Mouse (Mus musculus): ENCODE measurements at regions not wholly inside any gene's neighbourhood (a gene's known extent, or its start where the extent isn't known, plus 50 kb on each side); places are given as distances from the start of the nearest gene placed in this dataset.

- 35% methylated on average over 2 of the region's 2 CpGs for WGBS
- H3K36me3 ChIP-seq (ENCODE audit: control insufficient read depth, insufficient read depth, low read length): no peaks in the 10 kb centered on the region
- H3K4me1 ChIP-seq (ENCODE audit: control insufficient read depth, insufficient read depth, low read length): peaks cover 24% of the 10 kb centered on the region
- no peak overlapping the region for H3K9ac ChIP-seq (ENCODE audit: low read depth, low read length)
- H3K4me3 ChIP-seq (ENCODE audit: low read depth, low read length): no peak overlapping the region
- no peak overlapping the region for H3K27ac ChIP-seq (replicated peaks; ENCODE audit: low read depth, low read length)
- DNase-seq (ENCODE audit: low spot score) (no peak), ATAC-seq (ENCODE audit: low read depth) (no peak)
- H3K27me3 ChIP-seq (replicated peaks; ENCODE audit: control insufficient read depth, insufficient read depth, low read length): peaks cover 6% of the 10 kb centered on the region; the same call in 1 of the 2 replicates
- no peaks in the 10 kb centered on the region for H3K9me3 ChIP-seq (ENCODE audit: control insufficient read depth, low read length)
- no peak overlapping the region for H3K4me2 ChIP-seq (ENCODE audit: low read depth, low read length)
Observed at GRCm38 (mm10) chr6:100135177-100135576, 152.1 kb downstream of the Rybp start.

- DNase-seq (ENCODE audit: low spot score) (no peak), ATAC-seq (ENCODE audit: low read depth) (no peak)
- H3K9me3 ChIP-seq (ENCODE audit: control insufficient read depth, low read length): no peaks in the 10 kb centered on the region
- peaks cover 19% of the 10 kb centered on the region for H3K4me1 ChIP-seq (ENCODE audit: control insufficient read depth, insufficient read depth, low read length)
- H3K27me3 ChIP-seq (replicated peaks; ENCODE audit: control insufficient read depth, insufficient read depth, low read length): peaks cover 6% of the 10 kb centered on the region; the same call in 1 of the 2 replicates
- no peaks in the 10 kb centered on the region for H3K36me3 ChIP-seq (ENCODE audit: control insufficient read depth, insufficient read depth, low read length)
- WGBS: 69% methylated on average over 9 of the region's 9 CpGs
- no peak overlapping the region for H3K4me3 ChIP-seq (ENCODE audit: low read depth, low read length)
- no peak overlapping the region for H3K4me2 ChIP-seq (ENCODE audit: low read depth, low read length)
- H3K27ac ChIP-seq (replicated peaks; ENCODE audit: low read depth, low read length): no peak overlapping the region
- H3K9ac ChIP-seq (ENCODE audit: low read depth, low read length): no peak overlapping the region
Observed at GRCm38 (mm10) chr6:100133970-100134369, 153.3 kb downstream of the Rybp start.

- Histone ChIP-seq H3K36me3 (ENCODE audit: control insufficient read depth, insufficient read depth, low read length) (no peaks in the 10 kb centered on the region), H3K4me1 (ENCODE audit: control insufficient read depth, insufficient read depth, low read length) (peaks cover 22% of the 10 kb centered on the region), H3K9ac (ENCODE audit: low read depth, low read length) (no peak overlapping the region), H3K4me2 (ENCODE audit: low read depth, low read length) (no peak overlapping the region), H3K27me3 (replicated peaks; ENCODE audit: control insufficient read depth, insufficient read depth, low read length) (peaks cover 6% of the 10 kb centered on the region; the same call in 1 of the 2 replicates), H3K27ac (replicated peaks; ENCODE audit: low read depth, low read length) (no peak overlapping the region), H3K4me3 (ENCODE audit: low read depth, low read length) (no peak overlapping the region), H3K9me3 (ENCODE audit: control insufficient read depth, low read length) (no peaks in the 10 kb centered on the region)
- ATAC-seq (ENCODE audit: low read depth) (peak; percentile 44; the same call in 1 of the 2 replicates), DNase-seq (ENCODE audit: low spot score) (peak; percentile 41)
- WGBS: 15% methylated on average over 4 of the region's 4 CpGs
Observed at GRCm38 (mm10) chr6:100132916-100133600, 154.2 kb downstream of the Rybp start.

GRCm38 (mm10) chr6:100127221-100128143, 159.8 kb downstream of the Rybp start:
- 26% methylated on average over 15 of the region's 15 CpGs for WGBS
- no peaks in the 10 kb centered on the region for H3K27me3 ChIP-seq (replicated peaks; ENCODE audit: control insufficient read depth, insufficient read depth, low read length)
- H3K4me3 ChIP-seq (ENCODE audit: low read depth, low read length): no peak overlapping the region
- H3K4me2 ChIP-seq (ENCODE audit: low read depth, low read length): no peak overlapping the region
- ATAC-seq (ENCODE audit: low read depth) (peak; percentile 88), DNase-seq (ENCODE audit: low spot score) (peak; percentile 93)
- peaks cover 15% of the 10 kb centered on the region for H3K4me1 ChIP-seq (ENCODE audit: control insufficient read depth, insufficient read depth, low read length)
- no peaks in the 10 kb centered on the region for H3K9me3 ChIP-seq (ENCODE audit: control insufficient read depth, low read length)
- no peak overlapping the region for H3K9ac ChIP-seq (ENCODE audit: low read depth, low read length)
- peak overlapping the region; percentile 13; the same call in 1 of the 2 replicates for H3K27ac ChIP-seq (replicated peaks; ENCODE audit: low read depth, low read length)
- H3K36me3 ChIP-seq (ENCODE audit: control insufficient read depth, insufficient read depth, low read length): no peaks in the 10 kb centered on the region

GRCm38 (mm10) chr6:100126736-100127135, 160.5 kb downstream of the Rybp start:
- Histone ChIP-seq H3K4me2 (ENCODE audit: low read depth, low read length) (no peak overlapping the region), H3K9ac (ENCODE audit: low read depth, low read length) (no peak overlapping the region), H3K27me3 (replicated peaks; ENCODE audit: control insufficient read depth, insufficient read depth, low read length) (no peaks in the 10 kb centered on the region), H3K4me1 (ENCODE audit: control insufficient read depth, insufficient read depth, low read length) (peaks cover 15% of the 10 kb centered on the region), H3K4me3 (ENCODE audit: low read depth, low read length) (no peak overlapping the region), H3K9me3 (ENCODE audit: control insufficient read depth, low read length) (no peaks in the 10 kb centered on the region), H3K27ac (replicated peaks; ENCODE audit: low read depth, low read length) (no peak overlapping the region), H3K36me3 (ENCODE audit: control insufficient read depth, insufficient read depth, low read length) (no peaks in the 10 kb centered on the region)
- no peak for ATAC-seq (ENCODE audit: low read depth)
- WGBS: 54% methylated on average over 8 of the region's 8 CpGs
- no peak for DNase-seq (ENCODE audit: low spot score)

- WGBS: 67% methylated on average over 3 of the region's 3 CpGs
- Histone ChIP-seq H3K27ac (replicated peaks; ENCODE audit: low read depth, low read length) (no peak overlapping the region), H3K4me3 (ENCODE audit: low read depth, low read length) (no peak overlapping the region), H3K9me3 (ENCODE audit: control insufficient read depth, low read length) (no peaks in the 10 kb centered on the region), H3K4me1 (ENCODE audit: control insufficient read depth, insufficient read depth, low read length) (peaks cover 15% of the 10 kb centered on the region), H3K36me3 (ENCODE audit: control insufficient read depth, insufficient read depth, low read length) (no peaks in the 10 kb centered on the region), H3K4me2 (ENCODE audit: low read depth, low read length) (no peak overlapping the region), H3K27me3 (replicated peaks; ENCODE audit: control insufficient read depth, insufficient read depth, low read length) (no peaks in the 10 kb centered on the region), H3K9ac (ENCODE audit: low read depth, low read length) (no peak overlapping the region)
- ATAC-seq (ENCODE audit: low read depth) (no peak), DNase-seq (ENCODE audit: low spot score) (no peak)
Observed at GRCm38 (mm10) chr6:100126326-100126725, 161.0 kb downstream of the Rybp start.

- no peak overlapping the region for H3K4me3 ChIP-seq (ENCODE audit: low read depth, low read length)
- ATAC-seq (ENCODE audit: low read depth) (no peak), DNase-seq (ENCODE audit: low spot score) (no peak)
- no peak overlapping the region for H3K4me2 ChIP-seq (ENCODE audit: low read depth, low read length)
- H3K27ac ChIP-seq (replicated peaks; ENCODE audit: low read depth, low read length): no peak overlapping the region
- 49% methylated on average over 6 of the region's 6 CpGs for WGBS
- H3K27me3 ChIP-seq (replicated peaks; ENCODE audit: control insufficient read depth, insufficient read depth, low read length): no peaks in the 10 kb centered on the region
- 0 out of 2 replicates have a peak, but pooled peaks cover 2% of the 10 kb centered on the region for H3K9me3 ChIP-seq (ENCODE audit: control insufficient read depth, low read length)
- H3K4me1 ChIP-seq (ENCODE audit: control insufficient read depth, insufficient read depth, low read length): peaks cover 16% of the 10 kb centered on the region
- no peak overlapping the region for H3K9ac ChIP-seq (ENCODE audit: low read depth, low read length)
- no peaks in the 10 kb centered on the region for H3K36me3 ChIP-seq (ENCODE audit: control insufficient read depth, insufficient read depth, low read length)
Observed at GRCm38 (mm10) chr6:100121240-100121639, 166.0 kb downstream of the Rybp start.

GRCm38 (mm10) chr6:100120017-100120944, 167.0 kb downstream of the Rybp start:
- 32% methylated on average over 16 of the region's 16 CpGs for WGBS
- Histone ChIP-seq H3K27ac (replicated peaks; ENCODE audit: low read depth, low read length) (peak overlapping the region; percentile 84), H3K4me2 (ENCODE audit: low read depth, low read length) (peak overlapping the region; percentile 15; the same call in 1 of the 2 replicates), H3K4me1 (ENCODE audit: control insufficient read depth, insufficient read depth, low read length) (peaks cover 16% of the 10 kb centered on the region), H3K9me3 (ENCODE audit: control insufficient read depth, low read length) (0 out of 2 replicates have a peak, but pooled peaks cover 2% of the 10 kb centered on the region), H3K36me3 (ENCODE audit: control insufficient read depth, insufficient read depth, low read length) (no peaks in the 10 kb centered on the region), H3K4me3 (ENCODE audit: low read depth, low read length) (no peak overlapping the region), H3K27me3 (replicated peaks; ENCODE audit: control insufficient read depth, insufficient read depth, low read length) (no peaks in the 10 kb centered on the region), H3K9ac (ENCODE audit: low read depth, low read length) (peak overlapping the region; percentile 1; the same call in 1 of the 2 replicates)
- peak; percentile 86 for ATAC-seq (ENCODE audit: low read depth)
- peak; percentile 95 for DNase-seq (ENCODE audit: low spot score)
